Mouse (Mus musculus): ENCODE data around the gene Aff4.
A peak's percentile ranks its signal among the peaks of the same experiment; 100 is the strongest.
"Not testable (repeated sequence)": the region's sequence is repeated elsewhere in the genome, so short reads cannot be mapped to it uniquely, and the experiment has no call there.

The Aff4 gene

DNA sequence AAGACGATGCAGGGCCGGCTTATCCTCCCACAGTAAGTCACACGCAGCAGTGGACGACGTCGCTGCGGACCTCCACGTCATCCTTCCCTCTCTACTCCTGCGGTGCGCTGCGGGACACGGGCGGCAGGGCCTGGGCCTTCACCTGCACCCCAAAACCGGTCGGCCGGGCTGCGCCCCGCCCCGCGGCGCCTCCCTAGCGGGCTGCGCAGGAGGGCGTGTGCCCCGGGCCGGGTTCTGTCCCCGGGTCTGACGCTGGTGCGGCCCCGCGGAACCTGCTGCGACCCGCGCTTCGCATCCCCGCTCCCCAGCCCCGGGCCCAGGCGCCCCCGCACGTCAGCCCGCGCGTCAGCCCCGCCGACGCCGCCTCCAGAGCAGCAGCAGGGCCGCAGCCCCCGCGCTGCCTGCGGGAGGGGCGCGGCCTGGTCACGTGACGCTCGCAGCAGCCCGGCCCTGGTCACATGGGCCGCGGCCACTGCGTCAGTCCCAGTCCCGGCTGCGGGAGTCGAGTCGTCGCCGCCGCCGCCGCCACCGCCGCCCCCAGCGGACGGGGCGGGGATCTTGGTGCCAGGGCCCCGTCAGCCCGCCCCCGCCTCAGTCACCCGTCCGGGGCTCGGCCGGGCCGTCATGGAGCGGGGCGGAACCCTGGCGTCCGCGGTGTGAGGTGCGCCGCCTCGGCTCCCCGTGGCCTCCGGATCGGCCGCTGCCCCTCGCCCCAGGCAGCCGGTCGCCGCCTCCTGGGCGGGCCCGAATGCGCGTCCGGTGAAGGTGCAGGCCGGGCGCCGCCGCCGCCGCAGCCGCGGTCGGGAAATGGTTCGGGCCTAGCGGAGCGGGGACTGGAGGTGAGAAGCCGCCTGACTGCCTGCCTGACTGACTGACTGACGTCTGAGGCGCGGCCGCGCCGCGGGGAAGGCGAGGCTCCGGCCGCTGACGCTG, at the start of gene Aff4:
Gene Aff4, plus strand, starts transcription at position 543 of the 933 bp plus-strand sequence.
- peak; percentile 94 for DNase-seq

DNA sequence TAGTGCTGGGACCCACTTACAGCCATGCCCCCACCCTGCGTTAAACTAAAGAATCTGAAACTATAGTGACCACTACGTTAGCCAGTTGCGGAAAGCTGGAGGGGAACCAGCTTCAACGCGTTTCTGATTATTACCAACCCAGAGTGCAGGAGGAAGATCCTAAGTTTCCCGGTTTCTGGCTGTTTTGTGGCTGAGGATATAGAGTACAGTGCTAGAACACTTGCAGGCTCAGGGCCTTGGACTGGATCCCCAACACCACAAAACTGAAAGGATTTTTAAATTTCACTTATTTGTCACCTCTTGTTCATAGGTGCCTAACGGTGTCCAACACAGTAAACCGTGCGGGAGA, 49.5 kb upstream of the Aff4 start:
- no peak for DNase-seq

DNA sequence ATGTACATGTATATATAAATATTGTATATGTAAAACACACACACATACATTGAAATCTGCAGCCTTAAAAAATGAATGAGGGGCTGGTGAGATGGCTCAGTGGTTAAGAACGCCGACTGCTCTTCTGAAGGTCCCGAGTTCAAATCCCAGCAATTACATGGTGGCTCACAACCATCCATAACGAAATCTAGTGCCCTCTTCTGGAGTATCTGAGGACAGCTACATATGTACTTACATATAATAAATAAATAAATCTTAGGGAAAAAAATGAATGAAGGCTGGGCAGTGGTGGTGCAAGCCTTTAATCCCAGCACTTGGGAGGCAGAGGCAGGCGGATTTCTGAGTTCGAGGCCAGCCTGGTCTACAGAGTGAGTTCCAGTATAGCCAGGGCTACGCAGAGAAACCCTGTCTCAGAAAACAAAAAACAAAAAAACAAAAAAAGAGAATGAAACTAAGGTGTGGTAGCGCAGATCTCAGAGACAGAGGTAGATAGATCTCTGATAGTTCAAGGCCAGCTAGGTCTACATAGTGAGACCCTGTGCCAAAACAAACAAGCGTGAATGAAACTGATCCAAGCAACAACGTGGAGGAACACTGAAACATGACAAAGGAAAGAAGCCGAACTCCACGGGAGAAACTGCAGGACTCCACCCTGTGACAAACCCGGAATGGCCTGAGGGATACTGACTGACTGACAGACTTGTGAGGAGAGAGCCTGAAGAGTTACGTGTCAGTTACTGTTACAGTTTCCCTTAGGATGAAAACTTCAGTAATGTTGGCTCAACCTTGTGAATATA, 46.4 kb upstream of the Aff4 start:
- no peak for DNase-seq

DNA sequence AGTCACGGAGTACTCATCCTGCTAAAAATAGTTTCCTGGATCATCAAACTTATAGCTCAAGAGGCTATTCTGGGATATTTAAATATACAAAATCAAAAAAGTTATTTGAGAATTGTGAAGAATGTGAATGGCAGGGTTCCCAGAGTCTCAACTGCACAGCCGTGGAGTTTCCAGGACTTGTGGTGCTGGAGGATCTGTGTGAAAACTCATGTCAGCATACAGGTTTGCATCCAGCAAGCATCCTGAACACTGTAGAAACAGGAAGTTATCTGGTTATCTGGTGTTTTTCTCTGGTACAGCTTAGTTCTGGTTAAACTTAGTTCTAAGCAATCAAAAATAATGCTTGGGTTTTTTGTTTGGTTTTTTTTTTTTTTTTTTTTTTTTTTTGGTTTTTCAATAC, 43.7 kb upstream of the Aff4 start:
- DNase-seq: no peak

DNA sequence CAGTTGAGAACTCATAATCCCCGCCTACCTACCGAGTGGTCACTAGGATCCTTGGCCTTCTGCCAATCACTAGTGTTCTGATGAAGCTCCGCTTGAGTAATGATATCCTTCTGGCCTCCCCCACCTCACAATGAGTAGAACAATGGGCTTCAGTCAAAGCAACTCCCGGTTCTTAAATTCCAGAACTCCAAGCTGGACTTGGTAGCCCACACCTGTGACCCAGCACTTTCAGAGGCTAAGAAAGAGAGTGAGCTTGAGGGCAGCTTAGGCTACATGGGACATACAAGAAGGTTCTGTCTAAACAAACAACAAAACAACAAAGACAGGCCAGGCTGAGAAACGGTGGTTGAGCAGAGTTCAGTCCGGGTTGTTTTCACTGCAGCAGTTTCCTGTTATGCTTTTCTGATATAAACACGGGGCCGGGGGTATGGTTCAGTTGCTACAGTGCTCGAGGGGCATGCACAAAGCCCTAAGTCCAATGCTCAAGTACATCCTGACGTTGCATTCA, 43.0 kb upstream of the Aff4 start:
- DNase-seq: peak; percentile 55

DNA sequence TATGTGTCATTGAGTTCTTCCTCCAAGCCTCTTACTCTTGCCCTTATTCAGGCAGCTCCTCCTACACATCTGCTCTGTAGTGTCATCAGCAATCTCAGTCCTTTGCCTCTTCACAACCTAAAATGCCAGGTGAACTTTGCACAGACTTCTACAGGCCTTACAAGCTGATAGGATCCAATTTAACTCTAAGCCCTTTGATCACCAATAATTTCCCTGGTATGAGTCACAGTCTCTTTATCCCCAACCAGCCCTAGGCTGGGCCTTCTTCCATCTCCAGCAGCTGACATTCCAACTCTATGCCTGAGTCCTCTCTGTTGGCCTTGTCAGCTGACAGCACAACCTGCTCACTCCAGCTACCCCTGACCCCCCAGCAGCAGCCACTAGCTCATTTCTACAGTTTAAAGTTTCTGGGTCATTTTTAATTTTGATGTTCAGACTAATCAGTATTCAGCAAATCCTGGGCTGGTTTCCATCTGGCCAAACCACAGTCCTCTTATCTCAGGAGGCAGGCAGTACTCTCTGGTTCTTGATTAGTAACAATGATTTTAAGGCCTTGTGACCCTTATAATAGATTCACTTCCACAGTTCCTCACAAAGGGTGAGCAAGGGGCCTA, 42.3 kb upstream of the Aff4 start:
- no peak for DNase-seq

DNA sequence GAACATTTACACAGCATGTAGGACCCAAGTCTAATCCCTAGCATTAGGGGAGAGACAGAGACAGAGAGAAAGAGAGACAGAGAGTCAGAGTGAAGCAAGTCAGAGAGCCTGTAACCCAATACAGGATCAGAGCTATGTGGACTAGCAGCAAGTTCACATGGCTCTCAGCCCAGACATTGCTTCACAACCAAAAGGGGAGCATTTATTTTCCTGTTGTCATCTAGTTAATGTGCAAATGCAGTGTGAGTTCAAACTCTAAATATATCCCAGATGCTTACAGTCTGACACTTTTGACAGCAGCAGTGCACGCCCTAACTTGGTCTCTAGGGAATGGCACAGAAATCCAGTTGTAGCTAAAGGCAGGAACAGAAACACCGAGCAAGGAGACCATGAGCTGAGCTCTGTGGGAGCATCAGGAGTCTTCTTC, 41.7 kb upstream of the Aff4 start:
- DNase-seq: no peak

DNA sequence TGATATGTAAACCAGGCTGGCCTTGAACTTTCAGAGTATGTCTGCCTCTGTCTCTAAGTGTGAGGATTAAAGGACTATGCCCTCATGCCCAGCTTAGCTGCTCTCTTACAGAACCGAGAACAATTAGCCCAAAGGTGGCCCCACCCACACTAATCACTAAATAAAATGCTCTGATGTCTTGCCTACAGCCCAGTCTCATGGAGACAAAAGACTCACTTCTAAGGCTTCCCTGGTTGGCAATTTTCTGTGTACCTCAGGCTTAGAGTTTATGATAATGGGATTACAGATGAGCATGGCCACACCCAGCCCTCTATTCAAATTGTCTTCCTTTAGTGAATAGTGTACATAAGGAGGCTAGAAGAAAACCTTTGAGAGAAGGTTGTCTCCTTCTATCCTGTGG, 39.2 kb upstream of the Aff4 start:
- no peak for DNase-seq

DNA sequence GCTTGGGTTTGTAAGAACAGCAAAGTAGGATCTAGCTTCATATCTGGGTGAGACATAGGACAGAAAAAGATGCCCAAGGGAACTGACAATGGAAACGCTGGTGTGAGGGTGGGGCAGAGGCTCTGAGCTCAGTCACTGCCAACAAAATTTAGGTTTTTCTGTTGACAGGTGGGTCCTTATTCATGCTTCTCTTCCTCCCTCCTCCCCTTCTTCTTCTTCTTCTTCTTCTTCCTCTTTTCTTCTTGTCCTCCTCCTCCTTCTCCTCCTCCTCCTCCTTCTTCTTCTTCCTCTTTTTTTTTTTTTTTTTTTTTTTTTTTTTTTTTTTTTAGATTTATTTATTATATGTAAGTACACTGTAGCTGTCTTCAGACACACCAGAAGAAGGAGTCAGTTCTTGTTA, 37.8 kb upstream of the Aff4 start:
- not testable (repeated sequence) for DNase-seq

DNA sequence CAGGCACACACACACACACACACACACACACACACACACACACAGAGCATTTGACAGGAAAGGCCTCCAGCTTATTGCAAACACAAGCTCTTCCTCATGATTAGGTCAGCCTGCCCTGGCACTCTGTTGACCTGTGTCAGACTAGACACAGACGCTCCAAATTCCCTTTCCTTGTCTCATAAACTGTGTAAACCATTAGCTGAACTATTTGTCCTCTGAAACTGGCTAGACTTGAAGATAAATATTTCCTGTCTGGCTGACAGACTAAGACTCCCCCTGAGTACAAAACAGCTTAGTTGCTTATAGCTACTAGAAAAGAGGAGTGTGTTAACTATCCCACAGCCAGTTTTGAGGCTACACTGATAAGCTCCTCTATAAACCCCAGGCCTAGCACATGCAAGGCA, 35.9 kb upstream of the Aff4 start:
- DNase-seq: no peak

DNA sequence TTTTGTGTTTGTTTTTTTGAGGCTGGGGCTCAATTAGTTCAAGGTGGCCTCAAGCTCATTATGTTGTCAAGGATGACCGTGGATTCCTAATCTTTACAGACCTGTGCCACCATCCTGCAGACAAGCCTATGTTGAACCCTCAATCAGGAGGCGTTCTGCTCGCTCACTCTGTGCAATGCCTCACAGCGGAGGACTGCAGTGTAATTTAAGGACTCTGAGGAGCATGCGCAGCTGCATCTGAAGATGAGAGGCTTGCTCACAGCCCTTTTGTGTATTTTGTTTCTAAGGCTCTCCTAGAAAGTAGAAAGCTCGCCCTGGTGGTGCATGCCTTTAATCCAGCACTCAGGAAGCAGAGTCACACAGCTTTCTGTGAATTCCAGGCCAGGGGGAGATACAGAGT, 33.6 kb upstream of the Aff4 start:
- no peak for DNase-seq

DNA sequence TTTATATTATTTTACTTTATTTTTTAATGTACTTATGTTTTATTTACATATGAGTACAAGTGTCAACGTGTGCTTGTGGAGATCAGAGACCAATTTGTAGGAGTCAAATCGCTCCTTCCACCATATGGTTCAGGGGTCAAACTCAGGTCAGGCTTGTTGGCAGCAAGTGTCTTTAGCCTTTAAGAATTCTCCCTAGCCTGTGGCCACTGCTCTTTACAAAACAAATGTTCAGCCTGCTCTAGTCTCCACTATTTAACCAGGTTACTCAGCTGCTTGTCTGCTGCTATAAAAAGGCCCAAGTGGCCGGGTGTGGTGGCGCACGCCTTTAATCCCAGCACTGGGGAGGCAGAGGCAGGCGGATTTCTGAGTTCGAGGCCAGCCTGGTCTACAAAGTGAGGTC, 32.6 kb upstream of the Aff4 start:
- DNase-seq: peak; percentile 7

DNA sequence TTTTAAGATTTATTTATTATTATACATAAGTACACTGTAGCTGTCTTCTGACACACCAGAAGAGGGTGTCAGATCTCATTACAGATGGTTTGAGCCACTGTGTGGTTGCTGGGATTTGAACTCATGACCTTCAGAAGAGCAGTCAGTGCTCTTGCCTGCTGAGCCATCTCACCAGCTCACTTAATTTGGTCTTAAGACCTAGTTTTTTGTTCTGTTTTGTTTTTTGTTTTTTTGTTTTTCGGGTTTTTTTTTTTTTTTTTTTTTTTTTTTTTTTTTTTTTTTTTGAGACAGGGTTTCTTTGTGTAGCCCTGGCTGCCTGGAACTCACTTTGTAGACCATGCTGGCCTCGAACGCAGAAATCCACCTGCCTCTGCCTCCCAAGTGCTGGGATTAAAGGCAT, 32.1 kb upstream of the Aff4 start:
- DNase-seq: not testable (repeated sequence)

DNA sequence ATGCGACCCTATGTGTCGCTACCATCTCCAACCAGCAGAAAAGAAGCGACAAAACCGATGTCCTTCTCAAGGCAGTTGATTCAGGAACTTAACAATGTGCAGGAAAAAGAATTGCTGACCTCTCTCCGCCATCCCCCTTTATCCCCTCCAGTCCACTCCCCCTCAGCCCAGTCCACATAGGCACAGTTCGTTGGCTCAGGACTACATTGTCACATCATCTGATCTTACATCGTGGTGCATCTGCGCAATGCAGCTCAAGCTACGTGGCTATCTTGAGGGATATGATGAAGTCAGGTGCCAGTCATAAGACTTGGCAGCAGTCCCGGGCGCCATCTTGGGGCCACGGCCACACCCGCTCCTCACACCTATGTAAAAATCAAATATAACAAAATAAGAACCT, 30.8 kb upstream of the Aff4 start:
- DNase-seq: not testable (repeated sequence)

DNA sequence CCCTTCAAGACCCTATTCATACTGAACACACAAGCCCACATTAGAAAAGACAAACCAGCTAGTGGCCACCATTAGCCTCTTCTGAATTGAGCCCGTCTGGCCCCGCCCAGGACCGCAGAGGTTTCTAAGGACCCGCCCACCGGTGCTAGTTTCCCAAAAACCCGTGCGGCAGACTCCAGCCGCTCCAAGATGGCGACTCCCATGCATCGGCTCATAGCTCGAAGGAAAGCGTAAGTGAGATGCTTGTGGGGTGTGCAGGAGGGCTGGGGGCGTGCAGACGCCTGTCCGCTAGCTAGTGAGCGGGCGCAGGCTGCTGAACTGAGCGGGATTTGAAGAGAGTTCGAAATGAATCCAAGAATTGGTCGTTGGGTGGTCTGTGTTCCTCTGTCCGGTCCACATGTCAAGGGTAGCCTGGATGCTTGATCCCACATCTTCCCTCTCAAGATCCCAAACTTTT, 26.1 kb upstream of the Aff4 start, which contains the start of gene Zcchc10:
Gene Zcchc10, plus strand, starts transcription at position 168 of the 457 bp plus-strand sequence.
- DNase-seq: peak; percentile 92

DNA sequence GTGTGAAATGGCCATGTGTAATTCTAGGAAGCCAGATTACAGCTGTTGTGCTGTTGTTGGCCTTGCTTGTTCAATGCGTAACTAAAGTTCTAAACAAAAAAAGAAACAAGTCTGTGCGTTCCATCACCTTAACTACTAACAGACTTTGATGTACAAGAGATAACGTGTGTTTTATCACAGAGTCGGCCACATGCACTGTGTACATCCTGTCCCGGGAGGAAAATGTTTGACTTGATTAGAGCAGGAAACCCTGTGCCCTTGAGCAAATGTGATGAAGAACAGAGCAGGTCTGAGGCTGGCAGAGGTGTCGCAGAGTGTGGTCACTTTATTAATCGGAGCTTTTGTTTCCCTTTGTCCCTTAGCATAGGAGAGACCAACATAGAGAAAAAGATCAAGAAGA, 20.3 kb upstream of the Aff4 start:
- DNase-seq: no peak

DNA sequence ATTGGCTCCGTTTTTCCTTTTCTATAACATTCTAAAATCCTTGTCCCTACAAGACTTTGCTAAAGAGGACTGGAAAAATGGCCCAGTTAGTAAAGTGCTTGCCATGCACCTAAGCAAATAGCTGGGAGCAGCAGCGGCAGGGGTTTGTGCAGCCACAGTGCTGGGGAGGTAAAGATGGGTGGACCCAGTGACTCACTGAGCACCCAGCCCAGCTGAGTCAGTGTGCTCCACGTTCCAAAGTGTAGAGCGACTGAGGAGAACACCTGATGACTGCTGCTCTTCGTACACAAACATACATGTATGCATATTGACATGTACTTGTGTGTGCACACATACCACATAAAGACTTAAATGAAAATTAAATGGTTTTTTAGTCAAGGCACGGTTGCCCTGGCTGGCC, 19.5 kb upstream of the Aff4 start:
- DNase-seq: no peak

DNA sequence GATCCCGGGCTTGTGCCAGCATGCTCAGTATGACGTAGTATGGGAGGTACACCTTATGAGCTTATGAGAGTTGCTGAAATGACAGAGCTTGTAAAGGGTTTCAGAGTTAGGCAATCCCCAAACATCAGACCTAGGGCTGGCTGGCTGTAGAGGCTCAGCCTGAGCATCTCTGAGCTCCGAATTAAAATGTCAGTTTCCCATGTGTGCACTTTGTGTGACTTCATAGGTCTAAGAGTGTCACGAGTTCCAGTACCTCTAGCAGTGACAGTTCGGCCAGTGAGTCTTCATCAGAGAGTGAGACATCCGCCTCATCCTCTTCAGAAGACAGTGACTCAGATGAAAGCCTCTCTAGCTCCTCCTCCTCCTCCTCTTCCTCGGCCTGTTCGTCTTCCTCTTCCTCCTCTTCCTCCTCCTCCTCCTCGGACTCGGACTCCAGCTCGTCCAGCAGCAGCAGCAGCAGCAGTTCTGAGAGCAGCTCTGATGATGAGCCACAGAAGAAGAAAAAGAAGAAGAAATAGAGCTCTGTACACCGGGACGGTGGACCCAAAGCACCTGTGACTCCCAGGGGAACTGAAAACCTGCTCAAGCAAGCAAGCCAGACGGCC, 18.5 kb upstream of the Aff4 start:
- DNase-seq: no peak

DNA sequence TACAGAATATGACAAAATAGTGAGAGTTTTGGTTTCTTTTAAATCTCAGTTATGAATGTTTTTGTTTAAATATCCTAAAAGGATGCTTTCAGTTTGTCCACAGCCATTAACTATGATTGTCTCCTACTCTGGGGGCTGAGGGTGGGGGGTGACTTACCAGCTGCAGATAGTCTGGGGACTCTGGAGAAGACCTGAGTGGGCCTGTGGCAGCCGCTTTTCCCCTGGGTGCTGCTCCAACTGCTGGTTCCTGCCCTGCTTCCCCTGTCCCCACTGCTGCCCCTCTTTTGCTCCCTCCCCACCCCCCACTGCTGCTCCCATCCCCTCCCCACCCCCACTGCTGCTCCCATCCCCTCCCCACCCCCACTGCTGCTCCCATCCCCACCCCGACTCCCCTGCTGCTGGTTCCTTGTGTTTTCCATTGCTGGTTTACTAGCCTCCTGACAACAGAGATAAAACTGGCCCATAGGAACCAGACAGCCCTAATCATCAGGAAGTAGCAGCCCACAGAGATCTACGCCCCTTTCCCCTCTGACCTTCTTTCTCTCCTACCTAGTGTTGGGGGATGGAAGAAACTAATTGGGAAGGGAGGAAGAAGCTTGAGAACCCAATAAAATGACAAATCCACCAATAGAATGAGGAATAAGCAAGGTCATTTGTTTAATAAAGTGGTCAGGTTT, 15.0 kb upstream of the Aff4 start:
- no peak for DNase-seq

DNA sequence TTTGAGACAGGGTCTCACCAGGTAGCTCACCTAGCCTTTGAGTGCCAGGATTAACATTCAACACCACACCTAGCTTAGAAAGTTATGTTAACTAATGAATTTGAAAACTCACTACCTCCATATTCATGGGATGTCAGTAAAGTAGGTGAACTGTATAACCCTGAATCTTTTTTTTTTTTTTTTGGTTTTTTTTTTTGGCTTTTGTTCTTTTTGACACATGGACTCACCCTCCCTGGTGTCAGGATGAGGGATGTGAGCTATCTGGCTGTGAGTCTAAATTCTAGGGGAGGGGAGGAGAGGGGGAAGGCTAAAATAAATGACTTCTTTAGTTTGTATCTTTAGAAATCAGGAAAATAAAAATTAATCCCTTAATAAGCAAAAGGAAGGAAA, 14.5 kb upstream of the Aff4 start:
- no peak for DNase-seq

DNA sequence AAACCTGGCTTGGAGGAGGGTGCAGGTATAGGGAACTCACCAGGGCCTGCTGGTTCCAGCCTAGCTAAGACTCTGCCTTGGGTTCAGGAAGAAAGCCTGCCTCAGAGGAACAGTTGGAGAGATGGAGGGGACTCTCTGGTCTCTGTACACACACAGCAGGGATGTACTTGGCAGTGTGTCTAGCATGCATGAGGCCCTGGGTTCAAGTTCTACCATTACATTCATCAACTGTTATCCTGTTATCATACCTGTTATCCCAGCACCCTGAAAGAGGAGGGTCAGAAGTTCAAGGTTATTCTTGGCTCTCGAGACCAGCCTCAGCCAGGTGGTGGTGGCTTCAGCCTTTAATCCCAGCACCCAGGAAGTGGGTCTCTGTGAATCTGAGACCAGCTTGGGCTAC, 13.7 kb upstream of the Aff4 start:
- DNase-seq: no peak

DNA sequence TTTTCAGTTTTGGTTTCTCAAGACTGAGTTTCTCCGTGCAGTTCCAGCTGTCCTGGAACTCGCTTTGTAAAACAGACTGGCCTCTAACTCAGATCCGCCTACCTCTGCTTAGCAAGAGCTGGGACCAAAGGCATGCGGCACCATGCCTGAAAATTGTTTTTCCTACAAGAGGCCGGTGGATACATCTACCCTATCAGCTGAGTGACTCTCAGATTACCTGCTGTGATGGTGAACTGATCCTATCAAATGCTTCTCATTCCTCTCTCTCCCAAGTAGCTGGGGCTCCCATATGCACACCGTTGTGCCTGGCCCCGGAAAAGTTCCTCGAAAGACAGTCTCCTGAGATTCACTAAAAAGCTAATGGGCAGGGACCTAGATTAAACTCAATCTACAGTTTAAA, 12.9 kb upstream of the Aff4 start:
- DNase-seq: no peak

All from retina, postnatal 1 day (tissue).